Mouse (Mus musculus) bone marrow, adult 2 months (tissue): ENCODE results near the gene Rrp8.

Source experiments
- CTCF ChIP-seq: fragments of 200-500 bp; IDR thresholded peaks from 2 replicates; pipeline ENCODE4 v1.5.1; 2011; ENCODE audit warnings: low read length, control low read depth; ENCODE audit not compliant: control insufficient read depth, insufficient read depth
- POLR2A ChIP-seq: fragments of 200-500 bp; IDR thresholded peaks from 2 replicates; pipeline ENCODE4 v1.6.1; 2011; ENCODE audit warnings: low read depth, mild to moderate bottlenecking, control low read depth, low read length, borderline replicate concordance; ENCODE audit not compliant: control insufficient read depth

- TF ChIP-seq CTCF, result no peak
- no peak for TF ChIP-seq POLR2A
These were observed 15.3 kb downstream of the Rrp8 start for GRCm38 (mm10) chr7:105721916-105722315.
